Mouse (Mus musculus) gastrocnemius, adult 2 months (tissue): ENCODE measurements around the gene Tnr. TPM values are rescaled to one million over a fixed set of nuclear protein-coding genes. Genes with fewer than 3 reads are reported as not detected.

Experiments used
- DNase-seq: peaks from one replicate; pipeline ENCODE4 v3.0.0; 2022
- H3K27ac ChIP-seq: fragments of 200-600 bp; 2 replicates; pipeline ENCODE4 v1.8.1; 2022; ENCODE audit warnings: mild to moderate bottlenecking
- H3K4me3 ChIP-seq: fragments of 200-600 bp; 2 replicates; pipeline ENCODE4 v1.8.1; 2022; ENCODE audit warnings: mild to moderate bottlenecking, moderate library complexity
- CTCF ChIP-seq: fragments of 200-600 bp; IDR thresholded peaks from 2 replicates; pipeline ENCODE4 v1.8.1; 2022; ENCODE audit warnings: antibody characterized with exemption, mild to moderate bottlenecking, moderate library complexity
- intact Hi-C: fragments of 180-260 bp; cut with DNase I; formaldehyde crosslinking; loops from one replicate; pipeline ENCODE4 v1.15.1; 2025
- total RNA-seq, 2 experiments: library from RNA; stranded (reverse); gene quantifications; 2 replicates each; pipeline ENCODE4 v1.2.3; 2021

Tnr gene
- total RNA-seq, 2 experiments from 2014 or later, result not detected

- DNase-seq, result no peak
- intact Hi-C loops, result no loop called here
- no peak for TF ChIP-seq CTCF
- no peak overlapping the region for H3K27ac ChIP-seq
- H3K4me3 ChIP-seq, result no peak overlapping the region
Measured at GRCm38 (mm10) chr1:159660620-159661501, 137.3 kb downstream of the Tnr start.

DNA sequence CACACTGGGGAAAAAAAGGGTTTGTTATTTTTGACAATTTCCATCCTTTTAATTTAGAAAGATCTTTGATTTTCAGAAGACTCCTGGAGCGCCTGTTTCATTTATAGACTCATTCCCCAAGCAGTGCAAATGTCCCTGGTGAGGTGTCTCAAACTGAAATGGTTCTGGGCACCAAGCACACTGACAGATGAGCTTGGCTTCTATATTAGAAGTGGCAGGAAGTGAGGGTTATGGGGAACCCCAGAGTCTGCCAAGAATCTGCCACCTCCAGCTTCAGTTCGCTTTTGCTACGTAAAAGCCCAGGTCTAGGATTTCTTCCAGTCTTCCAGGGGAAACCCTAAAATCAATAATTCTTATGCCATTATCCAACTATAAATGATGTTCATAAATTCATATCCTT lies 140.9 kb downstream of the Tnr start:
- H3K27ac ChIP-seq, result peak overlapping the region; percentile 38; the same call in 1 of the 2 replicates
- no peak overlapping the region for H3K4me3 ChIP-seq
- TF ChIP-seq CTCF, result no peak
- DNase-seq, result peak; percentile 35
- intact Hi-C loops, result no loop called here

- intact Hi-C loops, result no loop called here
- no peak for DNase-seq
- TF ChIP-seq CTCF, result no peak
- Histone ChIP-seq H3K4me3 (no peak overlapping the region), H3K27ac (no peak overlapping the region; the same call in 1 of the 2 replicates)
Measured at GRCm38 (mm10) chr1:159664945-159665344, 141.4 kb downstream of the Tnr start.

DNA sequence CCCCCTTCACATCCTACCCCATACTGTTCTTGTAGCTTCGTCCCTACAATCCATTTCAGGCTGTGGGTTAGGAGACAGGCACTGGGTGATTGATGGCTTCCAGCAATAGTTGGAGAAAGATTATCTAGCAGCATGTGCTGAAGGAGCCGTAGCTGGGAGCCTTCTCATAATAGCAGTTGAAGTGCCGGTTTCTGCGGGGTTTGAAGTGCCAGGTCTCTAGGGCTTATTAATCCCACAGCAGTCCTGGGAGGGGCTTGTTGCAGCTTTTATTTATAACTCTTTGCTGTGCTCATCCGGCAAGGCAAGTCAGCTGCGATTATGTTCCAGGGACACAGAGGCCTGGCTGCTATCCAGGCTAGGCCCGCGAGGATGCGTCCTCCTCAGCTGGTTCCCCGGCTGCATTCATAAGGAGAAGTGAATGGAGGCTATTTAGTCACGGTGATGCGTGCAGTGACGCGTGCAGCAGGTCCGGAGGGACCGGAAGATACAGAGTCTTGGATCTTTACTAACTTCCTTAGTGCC lies 147.1 kb downstream of the Tnr start:
- intact Hi-C loops, result no loop called here
- Histone ChIP-seq H3K27ac (peak overlapping the region; percentile 69), H3K4me3 (peak overlapping the region; percentile 47)
- TF ChIP-seq CTCF, result no peak
- DNase-seq, result peak; percentile 85

- intact Hi-C loops, result no loop called here
- no peak for DNase-seq
- TF ChIP-seq CTCF, result no peak
- Histone ChIP-seq H3K4me3 (peak overlapping the region; percentile 47), H3K27ac (peak overlapping the region; percentile 69)
Measured at GRCm38 (mm10) chr1:159671181-159671580, 147.6 kb downstream of the Tnr start.

DNA sequence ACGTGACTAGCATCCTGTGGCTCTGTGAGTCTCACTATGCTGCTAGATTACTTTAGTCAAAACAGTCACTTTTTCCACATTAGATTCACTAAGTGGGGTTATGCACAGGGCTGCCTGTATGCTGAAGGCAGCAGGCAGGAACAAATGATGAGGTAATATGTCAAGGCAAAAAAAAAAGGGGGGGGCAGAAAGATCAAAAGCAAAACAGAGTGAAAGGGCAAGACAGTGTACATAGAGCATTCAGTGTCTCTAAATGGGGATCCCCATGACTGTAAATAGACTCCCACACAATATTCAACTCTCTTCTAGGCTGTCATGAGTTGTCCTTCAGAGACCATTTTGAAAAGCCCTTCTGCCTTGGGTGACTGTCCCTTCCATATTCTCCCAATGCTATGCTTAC lies 150.7 kb downstream of the Tnr start:
- TF ChIP-seq CTCF, result no peak
- no peak overlapping the region for H3K4me3 ChIP-seq
- intact Hi-C loops, result no loop called here
- no peak for DNase-seq
- no peak overlapping the region for H3K27ac ChIP-seq

GRCm38 (mm10) chr1:159675472-159675871 lies 151.9 kb downstream of the Tnr start:
- DNase-seq, result no peak
- no peak for TF ChIP-seq CTCF
- Histone ChIP-seq H3K4me3 (no peak overlapping the region), H3K27ac (no peak overlapping the region)
- intact Hi-C loops, result no loop called here

- intact Hi-C loops, result no loop called here
- TF ChIP-seq CTCF, result no peak
- peak; percentile 74 for DNase-seq
Measured at GRCm38 (mm10) chr1:159678221-159678935, 154.8 kb downstream of the Tnr start.

DNA sequence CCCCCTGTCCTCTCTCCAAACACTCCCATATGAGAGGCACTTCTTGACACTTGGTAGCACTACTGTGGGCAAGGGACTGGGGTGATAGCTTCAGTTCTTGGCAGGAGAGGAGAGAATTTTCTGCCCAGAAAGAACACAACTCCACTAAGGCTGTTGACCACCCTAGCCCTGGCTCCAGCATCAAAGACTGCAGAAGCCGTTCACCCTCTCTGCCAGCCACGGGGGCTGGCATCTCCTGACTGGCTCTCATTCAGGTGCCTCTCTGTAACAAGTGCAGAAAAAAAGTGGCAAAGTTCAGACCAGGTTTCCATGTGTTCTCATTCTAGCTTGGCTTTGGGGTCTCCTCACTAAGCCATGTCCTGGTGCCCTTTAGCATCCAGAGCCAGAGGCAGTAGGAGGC lies 157.7 kb downstream of the Tnr start:
- no peak overlapping the region for H3K27ac ChIP-seq
- TF ChIP-seq CTCF, result no peak
- intact Hi-C loops, result no loop called here
- no peak overlapping the region for H3K4me3 ChIP-seq
- DNase-seq, result no peak

More at GRCm38 (mm10) chr1:159678221-159678935, 154.8 kb downstream of the Tnr start:
- Histone ChIP-seq H3K4me3 (peak overlapping the region; percentile 37), H3K27ac (peak overlapping the region; percentile 57; the same call in 1 of the 2 replicates)

DNA sequence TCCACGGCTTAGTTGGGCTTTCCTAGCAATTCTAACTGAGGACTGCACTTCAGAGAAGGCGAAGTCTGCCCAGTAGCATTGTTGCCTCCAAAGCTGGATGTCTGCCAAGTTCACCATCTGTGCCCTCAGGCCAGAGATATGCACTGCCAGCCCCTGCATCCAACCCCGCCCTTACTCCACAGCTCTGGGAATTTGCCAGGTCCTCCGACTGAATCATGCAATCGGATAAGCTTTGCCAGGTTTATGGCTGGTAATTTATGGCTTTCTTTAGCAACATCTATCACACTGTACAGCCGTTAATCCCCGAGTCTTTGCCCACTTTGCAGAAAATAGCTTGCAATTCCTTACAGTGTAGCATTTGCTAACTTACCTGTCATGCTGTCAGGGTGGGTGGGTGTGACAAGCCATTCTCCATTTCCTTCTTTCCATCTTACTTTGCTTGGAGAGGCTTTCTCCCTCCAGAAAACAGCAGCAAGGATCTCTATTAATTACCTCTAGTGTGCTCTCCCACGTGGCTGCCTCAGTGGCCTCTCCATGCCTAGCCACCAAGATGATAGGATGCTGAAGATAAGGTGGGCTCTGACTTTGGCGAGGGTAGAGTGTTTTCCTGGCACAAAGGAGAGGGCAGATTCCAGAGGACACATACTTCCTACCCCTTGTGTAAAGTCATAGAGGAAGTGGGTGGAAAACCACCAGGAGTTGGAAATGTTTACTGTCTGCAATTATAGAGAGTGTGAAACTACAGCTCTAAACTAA lies 163.1 kb downstream of the Tnr start:
- no peak overlapping the region for H3K27ac ChIP-seq
- no peak overlapping the region for H3K4me3 ChIP-seq
- DNase-seq, result peak; percentile 65
- intact Hi-C loops, result no loop called here
- TF ChIP-seq CTCF, result no peak

- no peak overlapping the region for H3K27ac ChIP-seq
- DNase-seq, result no peak
- no peak overlapping the region for H3K4me3 ChIP-seq
- TF ChIP-seq CTCF, result no peak
- intact Hi-C loops, result no loop called here
Measured at GRCm38 (mm10) chr1:159696717-159697116, 173.1 kb downstream of the Tnr start.

DNA sequence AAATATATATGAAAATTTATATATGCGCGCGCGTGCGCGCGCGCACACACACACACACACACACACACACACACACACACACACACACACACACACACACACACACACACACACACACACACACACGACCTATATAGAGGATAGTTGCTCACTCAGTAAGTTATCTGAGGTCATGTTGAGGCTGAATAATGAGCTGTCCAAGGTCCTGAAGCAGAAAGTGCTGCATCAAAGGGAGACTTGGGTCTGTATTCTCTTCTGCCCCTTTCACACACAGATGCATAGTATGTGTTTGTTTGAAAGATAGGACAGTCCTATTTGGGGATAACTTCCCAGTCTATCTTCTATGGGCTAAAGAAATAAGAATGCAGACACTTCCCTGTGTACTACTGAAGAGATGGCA lies 178.5 kb downstream of the Tnr start:
- Histone ChIP-seq H3K4me3 (no peak overlapping the region), H3K27ac (no peak overlapping the region)
- intact Hi-C loops, result no loop called here
- DNase-seq, result no peak
- TF ChIP-seq CTCF, result no peak
